Mouse (Mus musculus) c-Kit-negative CD71-positive TER-119-positive erythroid progenitor cells, embryonic 14.5 days (primary cell): ENCODE measurements around the gene Hist1h2ak.
"Not testable (repeated sequence)": the region's sequence is repeated elsewhere in the genome, so short reads cannot be mapped to it uniquely, and the experiment has no call there.

ENCODE experiments used
- DNase-seq: peaks from one replicate; pipeline ENCODE4 v3.0.0-alpha.2; 2013; ENCODE audit warnings: low read depth, low spot score

Hist1h2ak gene

DNA sequence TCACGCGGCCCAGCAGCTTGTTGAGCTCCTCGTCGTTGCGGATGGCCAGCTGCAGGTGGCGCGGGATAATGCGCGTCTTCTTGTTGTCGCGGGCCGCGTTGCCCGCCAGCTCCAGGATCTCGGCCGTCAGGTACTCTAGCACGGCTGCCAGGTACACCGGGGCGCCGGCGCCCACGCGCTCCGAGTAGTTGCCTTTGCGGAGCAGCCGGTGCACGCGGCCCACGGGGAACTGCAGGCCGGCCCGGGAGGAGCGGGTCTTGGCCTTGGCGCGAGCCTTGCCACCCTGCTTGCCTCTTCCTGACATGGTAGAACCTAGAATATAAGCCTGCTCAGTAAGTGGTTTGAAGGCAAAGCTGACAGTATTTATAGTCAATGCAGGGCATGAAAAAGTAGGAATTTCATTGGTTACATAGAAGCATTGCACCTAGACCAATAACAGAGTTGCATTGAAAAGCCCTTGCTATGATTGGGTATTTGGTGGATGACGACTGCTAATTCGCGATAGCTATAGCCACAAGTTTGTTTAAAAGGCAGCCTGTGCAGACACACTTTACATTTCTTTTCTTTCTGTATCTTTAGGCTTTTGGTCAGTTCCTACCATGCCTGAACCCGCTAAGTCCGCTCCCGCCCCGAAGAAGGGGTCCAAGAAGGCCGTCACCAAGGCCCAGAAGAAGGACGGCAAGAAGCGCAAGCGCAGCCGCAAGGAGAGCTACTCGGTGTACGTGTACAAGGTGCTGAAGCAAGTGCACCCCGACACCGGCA lies at the start of gene Hist1h2ak, which contains the start of gene Hist1h2bn:
Gene Hist1h2ak, minus strand, starts transcription at position 304 of the 762 bp plus-strand sequence.
Gene Hist1h2bn, plus strand, starts transcription at position 600 of the 762 bp plus-strand sequence.
- DNase-seq: peak; percentile 97

DNA sequence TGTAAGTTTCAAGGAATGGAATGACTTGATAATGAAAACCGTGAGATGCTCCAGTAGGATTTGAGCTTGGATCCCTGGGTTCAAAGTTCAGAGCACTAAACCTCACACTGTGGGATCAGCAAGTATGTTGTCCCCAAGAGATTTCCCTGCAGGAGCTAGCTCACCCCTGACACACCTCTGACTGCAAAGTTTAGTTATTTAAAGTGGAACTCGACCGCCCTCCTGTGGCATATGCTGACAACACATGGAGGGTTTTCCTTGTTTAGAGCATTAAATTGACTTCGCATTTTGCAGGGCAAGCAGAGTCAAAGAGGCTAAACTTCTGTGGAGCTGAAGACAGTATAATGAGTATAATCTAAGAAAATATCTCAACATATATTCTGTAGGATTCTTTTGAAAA lies 49.4 kb upstream of the Hist1h2ak start:
- DNase-seq: not testable (repeated sequence)

DNA sequence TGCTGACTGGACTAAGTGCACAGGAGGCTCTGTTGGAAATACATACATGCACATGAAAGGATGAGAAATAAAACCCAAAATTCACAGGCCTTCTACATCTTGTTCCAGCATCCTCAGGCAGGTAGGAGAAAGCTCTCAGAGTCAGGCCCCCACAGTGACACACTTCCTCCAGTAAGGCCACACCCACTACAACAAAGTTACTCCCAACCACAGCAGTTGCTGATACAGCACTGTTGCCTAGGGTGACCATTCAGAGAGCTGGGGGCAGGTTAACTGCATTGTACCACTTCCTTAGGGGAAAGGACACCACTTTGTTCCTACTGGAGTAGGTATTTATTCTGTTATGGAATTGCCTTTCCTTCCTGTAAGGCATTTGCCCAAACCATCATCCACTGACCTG lies 43.5 kb upstream of the Hist1h2ak start:
- not testable (repeated sequence) for DNase-seq

DNA sequence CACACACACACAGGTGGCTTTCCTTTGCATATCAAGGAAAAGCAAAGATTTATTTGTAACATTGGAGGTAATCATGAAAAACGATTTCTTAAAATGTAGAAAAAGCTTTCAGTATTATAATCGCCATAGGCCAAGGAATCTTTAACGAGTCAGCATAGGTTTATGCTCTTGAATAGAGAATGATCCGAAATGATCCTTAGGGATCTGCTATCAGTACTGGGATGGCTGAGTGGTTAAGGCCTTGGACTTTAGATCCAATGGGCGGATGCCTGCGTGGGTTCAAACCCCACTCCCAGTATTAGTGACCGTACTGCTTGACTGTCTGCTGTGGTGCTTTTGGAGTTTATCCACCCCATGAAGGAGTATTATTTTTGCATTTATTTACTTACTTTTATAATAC lies 42.0 kb upstream of the Hist1h2ak start:
- no peak for DNase-seq

DNA sequence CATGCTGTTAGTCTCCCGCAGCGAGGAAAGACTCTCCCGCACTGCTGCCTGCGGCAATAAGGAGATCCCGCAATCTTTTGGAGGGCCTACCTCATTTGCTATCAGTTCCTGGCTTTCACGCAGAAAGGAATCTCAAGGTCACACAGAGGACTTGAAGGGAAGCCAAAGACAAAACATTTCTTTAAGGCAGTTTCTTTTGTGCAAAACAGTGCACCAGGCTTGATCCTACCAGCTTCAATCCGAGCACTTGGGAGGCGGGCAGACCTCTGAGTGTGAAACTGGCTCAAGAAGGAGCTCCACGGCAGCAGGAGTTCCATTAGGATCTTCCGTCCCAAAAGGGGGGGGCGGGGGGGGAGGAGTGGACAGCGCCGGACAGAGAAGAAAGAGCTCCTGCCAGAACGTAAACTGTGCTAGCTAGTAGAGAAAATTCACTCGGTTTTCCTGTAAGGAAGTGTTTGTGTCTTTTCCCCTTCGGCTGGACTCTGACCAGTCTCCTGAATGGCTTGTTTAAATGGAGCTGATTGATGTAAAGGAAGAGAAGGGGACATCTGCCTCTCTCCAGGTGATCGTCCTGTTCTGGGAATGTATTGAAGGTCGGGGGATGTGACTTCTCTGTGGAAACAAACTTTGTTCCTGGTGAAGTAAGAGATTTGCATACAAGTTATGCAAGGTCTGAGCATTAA lies 37.1 kb upstream of the Hist1h2ak start:
- DNase-seq: no peak

DNA sequence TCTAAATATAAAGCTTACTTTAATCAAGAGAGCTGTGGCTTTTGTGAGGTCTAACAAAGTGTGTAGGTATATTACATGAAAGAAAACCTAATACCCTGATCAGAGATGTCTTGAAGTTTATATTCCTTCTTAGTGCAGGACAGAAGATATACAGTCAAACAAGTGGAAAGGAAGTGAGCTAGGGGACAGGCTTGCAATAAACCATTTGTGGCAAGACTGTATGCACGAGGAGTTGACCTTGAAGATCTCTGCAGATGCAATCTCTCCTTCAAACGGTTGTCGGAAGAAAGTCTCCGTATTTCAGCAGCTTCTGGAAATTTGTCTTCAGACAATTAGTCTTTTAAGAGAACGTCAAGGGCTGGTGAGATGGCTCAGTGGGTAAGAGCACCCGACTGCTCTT lies 36.3 kb upstream of the Hist1h2ak start:
- no peak for DNase-seq

DNA sequence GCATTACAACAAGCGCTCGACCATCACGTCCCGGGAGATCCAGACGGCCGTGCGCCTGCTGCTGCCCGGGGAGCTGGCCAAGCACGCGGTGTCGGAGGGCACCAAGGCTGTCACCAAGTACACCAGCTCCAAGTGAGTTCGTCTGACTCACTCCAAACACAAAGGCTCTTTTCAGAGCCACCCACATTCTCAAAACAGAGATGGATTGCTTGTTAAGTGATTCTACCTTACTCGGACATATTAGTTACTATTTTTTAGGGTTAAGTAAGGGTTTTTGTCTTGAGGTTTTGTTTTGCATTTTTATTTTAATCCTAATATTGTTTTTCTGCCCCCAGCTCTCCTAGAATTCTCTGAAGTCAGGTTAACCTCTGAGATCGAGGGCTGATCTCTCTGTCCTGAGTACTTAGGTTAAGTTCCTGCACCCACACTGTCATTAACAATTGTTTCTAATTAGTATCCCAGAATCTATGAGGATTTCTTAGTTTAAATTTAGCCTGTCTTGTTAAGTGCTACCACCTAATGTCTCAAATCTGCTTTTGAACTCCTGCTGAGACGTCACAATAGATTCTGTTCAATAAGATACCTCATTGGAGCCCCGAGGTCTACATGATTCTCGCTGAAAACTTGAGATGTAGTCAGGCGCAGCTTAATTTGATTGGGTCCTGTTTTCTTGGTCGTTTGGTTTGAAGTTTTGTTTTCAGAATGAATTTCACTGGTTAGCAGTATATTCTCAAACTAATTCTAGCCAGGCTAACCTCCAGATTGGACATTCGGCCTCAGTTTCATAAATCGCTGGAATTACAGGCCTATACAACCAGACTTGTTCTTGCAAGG lies 34.4 kb upstream of the Hist1h2ak start:
- peak; percentile 43 for DNase-seq

DNA sequence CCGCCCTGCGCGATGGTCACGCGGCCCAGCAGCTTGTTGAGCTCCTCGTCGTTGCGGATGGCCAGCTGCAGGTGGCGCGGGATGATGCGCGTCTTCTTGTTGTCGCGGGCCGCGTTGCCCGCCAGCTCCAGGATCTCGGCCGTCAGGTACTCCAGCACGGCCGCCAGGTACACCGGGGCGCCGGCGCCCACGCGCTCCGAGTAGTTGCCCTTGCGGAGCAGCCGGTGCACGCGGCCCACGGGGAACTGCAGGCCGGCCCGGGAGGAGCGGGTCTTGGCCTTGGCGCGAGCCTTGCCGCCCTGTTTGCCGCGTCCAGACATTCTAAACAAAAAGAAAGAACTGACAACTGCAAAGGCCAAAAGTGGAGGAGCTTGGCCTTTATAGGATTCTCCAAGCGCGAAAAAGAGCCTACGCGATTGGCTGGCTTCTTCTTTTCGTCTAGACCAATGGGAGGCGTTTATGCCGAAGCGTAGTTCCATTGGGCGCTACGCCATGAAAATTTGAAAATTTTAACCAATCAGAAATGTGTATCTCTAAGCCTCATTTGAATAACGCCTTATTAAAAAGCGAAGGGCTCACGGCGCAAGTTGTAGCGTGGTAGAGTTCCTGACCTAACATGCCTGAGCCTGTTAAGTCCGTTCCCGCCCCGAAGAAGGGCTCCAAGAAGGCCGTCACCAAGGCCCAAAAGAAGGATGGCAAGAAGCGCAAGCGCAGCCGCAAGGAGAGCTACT lies 33.4 kb upstream of the Hist1h2ak start, which contains the start of the genes Hist1h2an and Hist1h2bp:
Gene Hist1h2an, minus strand, starts transcription at position 320 of the 731 bp plus-strand sequence.
Gene Hist1h2bp, plus strand, starts transcription at position 563 of the 731 bp plus-strand sequence.
- DNase-seq: peak; percentile 96

DNA sequence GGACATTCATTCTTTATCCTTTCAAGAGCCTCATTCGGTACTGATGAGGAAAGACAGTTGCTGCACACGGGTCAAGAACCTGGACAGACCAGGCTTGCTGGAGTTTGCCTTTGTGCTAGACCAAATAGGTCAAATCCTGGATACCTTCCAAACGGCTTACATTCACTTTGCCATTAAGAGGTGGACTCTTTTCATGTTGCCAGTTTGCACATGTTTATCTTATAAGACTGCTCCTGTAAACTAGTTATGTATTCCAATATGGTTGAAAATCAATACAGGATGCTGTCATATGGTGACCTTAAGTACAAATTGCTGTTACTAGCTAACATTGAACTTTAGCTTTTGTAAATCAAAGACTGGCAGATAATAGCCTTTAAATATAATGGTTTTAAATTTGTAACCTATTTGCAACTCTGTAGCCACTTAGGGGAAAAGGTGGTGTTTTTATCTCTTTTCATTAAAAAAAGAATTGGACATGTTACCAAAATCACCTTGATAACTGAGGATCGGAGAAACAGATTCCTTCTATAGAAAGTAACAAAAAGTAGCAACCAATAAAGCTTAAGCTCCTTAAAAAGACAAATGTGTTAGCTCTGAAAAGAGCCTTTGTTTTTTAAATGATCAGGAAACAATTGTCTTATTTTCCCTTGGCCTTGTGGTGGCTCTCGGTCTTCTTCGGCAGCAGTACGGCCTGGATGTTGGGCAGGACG lies 32.7 kb upstream of the Hist1h2ak start:
- DNase-seq: peak; percentile 52

DNA sequence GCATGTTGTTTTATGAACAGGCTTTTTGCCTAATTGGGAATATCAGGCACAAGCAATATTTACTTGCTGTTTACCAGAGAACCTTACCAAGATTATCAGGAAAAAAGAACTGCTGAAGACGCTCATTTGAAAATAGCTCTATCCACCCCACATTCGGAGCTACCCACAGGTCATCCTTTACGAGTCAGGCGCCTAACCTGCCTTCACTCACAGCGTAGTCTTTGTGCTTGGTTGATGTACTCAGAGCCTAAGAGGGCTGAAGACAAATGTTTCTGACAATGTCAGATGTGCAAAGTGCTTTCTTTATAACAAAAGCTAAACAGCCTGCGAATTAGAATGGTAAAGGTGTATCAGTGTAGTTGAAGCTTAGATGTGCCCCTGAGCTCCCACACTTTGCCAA lies 30.7 kb upstream of the Hist1h2ak start:
- DNase-seq: no peak

DNA sequence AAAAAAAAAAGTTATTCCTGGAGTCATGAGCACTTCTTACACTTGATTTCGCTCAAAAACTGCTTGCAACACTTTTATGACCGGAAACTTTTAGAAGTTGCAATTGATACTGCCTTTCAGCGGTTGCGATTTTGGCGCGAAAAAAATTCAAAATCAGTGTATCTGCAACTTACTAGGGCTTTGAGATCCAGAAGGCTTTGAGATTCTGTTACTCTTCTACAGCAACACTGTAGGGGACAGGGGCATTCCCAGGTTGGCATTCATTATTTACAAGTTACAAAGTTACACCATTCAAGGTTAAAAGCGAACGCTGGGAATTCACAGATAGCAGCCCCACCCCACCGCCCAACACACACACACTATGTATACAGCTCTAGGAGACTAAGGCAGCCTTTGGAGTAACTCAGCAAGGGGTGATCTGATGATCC lies 30.1 kb upstream of the Hist1h2ak start:
- peak; percentile 63 for DNase-seq

DNA sequence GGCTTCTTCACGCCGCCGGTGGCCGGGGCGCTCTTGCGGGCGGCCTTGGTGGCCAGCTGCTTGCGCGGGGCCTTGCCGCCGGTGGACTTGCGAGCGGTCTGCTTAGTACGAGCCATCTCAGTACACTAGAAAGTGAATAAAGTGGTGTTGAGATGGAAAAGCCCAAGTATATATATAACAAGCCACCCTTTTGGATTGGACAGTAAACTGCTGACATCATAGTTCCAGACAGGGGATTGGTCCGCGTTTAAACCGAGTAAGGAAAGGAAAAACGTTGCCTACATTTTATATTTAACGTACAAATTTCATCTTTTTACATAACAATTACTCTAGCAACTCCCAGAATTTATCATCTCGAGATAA lies 29.6 kb upstream of the Hist1h2ak start, which contains the start of gene Hist1h3i:
Gene Hist1h3i, minus strand, starts transcription at position 116 of the 363 bp plus-strand sequence.
- DNase-seq: peak; percentile 92

DNA sequence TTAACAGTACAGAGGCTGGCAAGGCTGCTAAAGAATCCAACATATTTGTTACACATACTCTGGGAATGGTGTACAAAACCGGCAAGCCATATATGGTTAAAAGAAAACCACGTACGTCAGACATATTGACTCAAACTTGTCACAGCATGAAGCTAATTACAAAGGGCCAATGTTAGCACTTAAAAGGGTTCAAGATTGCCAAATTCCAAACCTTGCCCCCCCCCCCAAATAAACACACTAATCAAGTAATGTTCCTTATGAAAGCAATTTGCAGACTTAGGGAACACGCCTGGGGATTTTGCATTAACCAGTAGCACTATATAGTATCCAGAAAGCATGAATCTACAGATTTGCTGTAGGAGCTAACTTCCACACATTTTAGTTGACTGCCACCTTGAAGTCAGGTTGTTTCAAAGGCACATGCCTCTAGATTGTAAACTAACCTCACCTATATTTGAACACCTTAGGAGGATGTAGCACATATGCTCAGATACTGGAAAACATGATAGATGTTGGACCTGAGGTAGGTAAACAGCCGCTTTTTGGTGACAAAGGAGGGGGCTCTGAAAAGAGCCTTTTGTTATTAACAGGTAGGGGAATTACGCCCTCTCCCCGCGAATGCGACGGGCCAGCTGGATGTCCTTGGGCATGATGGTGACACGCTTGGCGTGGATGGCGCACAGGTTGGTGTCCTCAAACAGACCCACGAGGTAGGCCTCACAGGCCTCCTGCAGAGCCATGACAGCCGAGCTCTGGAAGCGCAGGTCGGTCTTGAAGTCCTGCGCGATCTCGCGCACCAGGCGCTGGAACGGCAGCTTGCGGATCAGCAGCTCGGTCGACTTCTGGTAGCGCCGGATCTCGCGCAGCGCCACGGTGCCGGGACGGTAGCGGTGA lies 29.0 kb upstream of the Hist1h2ak start:
- DNase-seq: peak; percentile 66

DNA sequence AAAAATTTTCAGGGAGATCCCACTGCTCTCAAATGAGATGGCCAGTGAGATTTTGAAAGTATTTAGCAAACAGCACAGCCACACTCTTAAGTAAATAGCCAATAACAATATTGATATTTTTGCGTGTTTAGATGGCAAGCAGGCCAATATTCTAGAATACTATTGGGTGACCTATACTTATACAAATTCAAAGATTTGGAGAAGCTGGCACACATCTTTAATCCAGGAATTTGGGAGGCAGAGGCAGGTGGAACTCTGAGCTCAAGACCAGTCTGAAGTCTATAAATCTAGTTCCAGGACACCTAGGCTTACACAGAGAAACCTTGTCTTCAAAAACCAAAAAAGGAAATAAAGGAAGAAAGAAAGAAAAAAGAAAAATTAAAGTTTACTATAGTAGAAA lies 28.0 kb upstream of the Hist1h2ak start:
- DNase-seq: peak; percentile 24

DNA sequence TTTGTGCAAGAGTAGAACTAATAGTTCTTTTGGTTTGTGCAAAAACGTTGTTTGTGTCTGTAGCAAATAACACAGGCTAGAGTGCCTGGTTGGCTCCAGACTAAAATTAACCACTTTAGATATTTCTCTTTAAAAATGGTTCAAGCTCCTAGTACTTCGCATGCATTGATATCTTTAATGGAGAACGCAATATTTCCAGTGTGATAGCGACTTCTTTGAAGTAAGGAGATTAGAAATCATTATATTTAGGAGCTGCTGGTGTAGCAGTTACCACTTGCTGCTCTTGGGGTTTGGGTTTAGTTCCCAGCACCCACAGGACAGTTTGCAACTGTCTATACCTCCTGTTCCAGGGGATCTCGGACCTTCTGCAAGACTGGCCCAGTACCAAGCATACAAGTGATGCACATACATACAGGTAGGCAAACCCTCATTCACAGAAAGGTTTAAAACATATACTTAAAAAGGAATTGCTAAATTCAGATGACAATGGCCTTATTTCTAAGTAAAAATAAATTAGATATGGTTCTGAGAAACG lies 27.5 kb upstream of the Hist1h2ak start:
- DNase-seq: peak; percentile 40

DNA sequence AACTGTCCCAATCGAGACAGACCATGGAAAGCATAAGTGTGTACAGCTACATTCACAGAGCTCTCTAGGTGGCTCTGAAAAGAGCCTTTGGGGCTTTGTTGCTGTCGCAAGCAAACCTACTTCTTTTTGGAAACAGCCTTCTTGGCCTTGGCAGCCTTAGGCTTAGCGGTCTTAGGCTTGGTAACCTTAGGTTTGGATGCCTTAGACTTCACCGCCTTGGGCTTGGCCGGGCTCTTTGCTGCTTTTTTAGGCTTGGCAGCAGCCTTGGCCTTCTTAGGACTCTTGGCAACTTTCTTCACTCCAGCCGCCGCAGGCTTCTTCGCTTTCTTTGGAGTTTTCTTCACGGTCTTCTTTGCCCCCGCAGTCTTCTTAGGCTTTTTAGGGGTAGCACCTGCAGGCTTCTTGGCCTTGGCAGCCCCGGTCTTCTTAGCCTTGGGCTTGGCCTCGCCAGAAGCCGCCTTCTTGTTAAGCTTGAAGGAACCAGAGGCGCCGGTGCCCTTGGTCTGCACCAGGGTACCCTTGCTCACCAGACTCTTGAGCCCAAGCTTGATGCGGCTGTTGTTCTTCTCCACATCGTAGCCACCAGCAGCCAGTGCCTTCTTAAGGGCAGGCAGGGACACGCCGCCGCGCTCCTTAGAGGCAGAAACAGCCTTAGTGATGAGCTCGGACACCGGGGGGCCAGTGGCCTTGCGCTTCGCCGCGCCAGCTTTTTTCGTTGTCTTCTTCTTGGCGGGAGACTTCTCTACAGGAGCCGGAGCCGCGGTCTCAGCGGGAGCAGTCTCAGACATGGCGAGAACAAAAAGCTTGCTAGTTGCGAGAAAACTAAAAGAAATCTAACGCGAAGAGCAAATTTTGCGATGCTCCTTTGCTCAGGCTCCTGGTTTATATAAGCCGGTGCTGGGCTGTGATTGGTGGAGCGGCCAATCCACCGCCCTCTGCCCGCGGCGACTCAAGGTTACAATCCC lies 26.4 kb upstream of the Hist1h2ak start, which contains the start of gene Hist1h1b:
Gene Hist1h1b, minus strand, starts transcription at position 859 of the 965 bp plus-strand sequence.
- peak; percentile 87 for DNase-seq

DNA sequence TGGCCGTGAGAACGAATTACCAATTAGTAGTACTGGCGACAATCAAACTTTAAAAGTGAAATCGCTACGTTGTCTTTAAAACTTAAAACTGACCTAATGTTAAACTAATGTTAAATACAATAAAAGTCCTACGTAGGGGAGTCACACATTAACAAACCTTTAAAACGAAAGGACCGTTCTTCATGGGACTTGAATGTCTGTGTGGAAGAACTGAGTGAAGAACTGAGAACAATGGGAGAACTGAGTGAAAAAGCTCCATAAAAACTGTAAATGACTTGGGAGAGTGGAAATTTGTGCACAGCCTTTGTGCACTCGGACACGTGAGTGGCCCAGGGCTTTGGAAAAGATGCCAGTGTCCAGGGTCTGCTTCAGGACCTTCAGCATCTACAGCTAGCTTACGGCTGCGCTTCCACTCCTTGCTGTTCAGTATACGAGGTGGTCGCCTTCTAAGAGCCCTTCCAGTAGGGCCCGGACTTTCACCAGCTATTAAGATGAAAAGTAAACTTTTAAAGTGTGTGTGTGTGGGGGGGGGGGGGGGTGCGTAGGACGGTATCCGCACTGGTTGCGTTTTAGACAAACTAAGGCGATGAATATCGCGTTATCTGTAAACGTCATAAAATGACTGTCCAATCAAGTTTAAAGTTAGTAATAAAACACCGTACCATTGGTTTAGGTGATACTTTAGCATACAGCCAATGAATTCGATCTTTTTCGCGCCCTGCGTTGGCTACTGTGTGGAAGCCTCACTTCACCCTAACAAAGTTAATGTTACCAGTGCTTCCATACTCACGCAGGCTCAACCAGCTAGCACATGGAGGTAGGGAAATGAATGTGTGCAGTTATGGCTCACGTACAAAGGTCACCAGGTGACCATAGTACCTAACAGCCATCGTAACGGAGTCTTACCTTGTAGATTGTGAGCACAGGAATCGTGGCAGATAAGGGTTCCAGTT lies 25.5 kb upstream of the Hist1h2ak start:
- peak; percentile 85 for DNase-seq
